Mouse (Mus musculus) intestine, embryonic 16.5 days (tissue): ENCODE data around the gene Ccrl2. TPM values are rescaled to one million over a fixed set of nuclear protein-coding genes. Genes with fewer than 3 reads are reported as not detected.

Experiments used
- ATAC-seq: fragments of 200-750 bp; cut with Nextera tagmentation; 2 replicates; pipeline ENCODE4 v1.8.0; 2017; ENCODE audit warnings: moderate TSS enrichment, moderate library complexity
- H3K27ac ChIP-seq: fragments of 300-500 bp; sonication (generic); 2 replicates; pipeline ENCODE4 v1.5.1; 2014; ENCODE audit warnings: mild to moderate bottlenecking, low read length
- H3K27me3 ChIP-seq: fragments of 300-500 bp; sonication (generic); replicated peaks from 2 replicates; pipeline ENCODE4 v1.6.1; 2014; ENCODE audit warnings: low read length, control low read depth, mixed read lengths; ENCODE audit not compliant: control insufficient read depth, insufficient read depth
- H3K36me3 ChIP-seq: fragments of 300-500 bp; sonication (generic); 2 replicates; pipeline ENCODE4 v1.6.1; 2014; ENCODE audit warnings: low read length, control low read depth; ENCODE audit not compliant: control insufficient read depth, insufficient read depth
- H3K4me1 ChIP-seq: fragments of 300-500 bp; sonication (generic); 2 replicates; pipeline ENCODE4 v1.6.1; 2014; ENCODE audit warnings: low read length, control low read depth, mixed read lengths; ENCODE audit not compliant: control insufficient read depth, insufficient read depth
- H3K4me2 ChIP-seq: fragments of 300-500 bp; sonication (generic); 2 replicates; pipeline ENCODE4 v1.6.1; 2014; ENCODE audit warnings: low read depth, low read length, control low read depth
- H3K4me3 ChIP-seq: fragments of 300-500 bp; sonication (generic); 2 replicates; pipeline ENCODE4 v1.5.1; 2014; ENCODE audit warnings: mild to moderate bottlenecking, low read length
- H3K9ac ChIP-seq: fragments of 300-500 bp; sonication (generic); 2 replicates; pipeline ENCODE4 v1.6.1; 2014; ENCODE audit warnings: low read depth, low read length
- H3K9me3 ChIP-seq: fragments of 300-500 bp; sonication (generic); 2 replicates; pipeline ENCODE4 v1.6.1; 2016; ENCODE audit warnings: low read length, control low read depth; ENCODE audit not compliant: control insufficient read depth
- WGBS: fragments of 180-500 bp; shearing (Covaris S2); extraction: QIAGEN DNeasy Blood & Tissue Kit; methylation state at CpG from one replicate; pipeline ENCODE4 v1.1.7; 2014; 5-methylcytosine and 5-hydroxymethylcytosine counted together
- polyA plus RNA-seq: library from polyadenylated mRNA; unstranded; fragments of >200 nt; fragmentation: Nextera tagmentation; extraction: Ambion mirVana; gene quantifications from 2 replicates; pipeline ENCODE4 v1.2.1, GENCODE M21; 2015

The Ccrl2 gene
- polyA plus RNA-seq, 1 experiment from 2014 or later, result 2.5 TPM

DNA sequence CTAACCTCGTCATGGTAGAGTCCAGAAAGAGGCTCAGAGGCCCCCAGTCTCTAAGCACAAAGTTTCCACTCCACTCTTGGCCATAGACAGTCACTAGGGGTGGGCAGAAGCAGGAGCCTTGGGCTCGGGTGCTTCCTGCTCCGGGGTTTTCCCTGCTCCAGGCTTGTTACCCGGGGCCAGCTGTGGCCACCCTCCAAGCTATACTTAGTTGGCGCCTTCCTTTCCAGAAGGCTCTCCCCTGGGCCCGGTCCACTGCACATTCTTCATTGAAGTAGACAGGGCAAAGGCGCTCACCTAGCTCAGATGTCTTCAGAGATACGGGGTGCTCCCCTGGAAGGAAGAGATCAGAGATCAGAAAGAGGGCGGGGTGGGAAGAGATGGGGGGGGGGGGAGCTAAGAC lies 45.8 kb downstream of the Ccrl2 start:
- Histone ChIP-seq H3K27ac (no peak overlapping the region), H3K9ac (no peak overlapping the region), H3K4me2 (no peak overlapping the region), H3K4me1 (no peaks in the 10 kb centered on the region), H3K36me3 (no peaks in the 10 kb centered on the region), H3K27me3 (no peaks in the 10 kb centered on the region), H3K4me3 (no peak overlapping the region), H3K9me3 (no peaks in the 10 kb centered on the region)
- no peak for ATAC-seq
- WGBS, result 80% methylated on average over 9 of the region's 9 CpGs

- H3K9me3 ChIP-seq, result no peaks in the 10 kb centered on the region
- no peak overlapping the region for H3K4me3 ChIP-seq
- no peaks in the 10 kb centered on the region for H3K36me3 ChIP-seq
- no peak overlapping the region for H3K9ac ChIP-seq
- no peak for ATAC-seq
- no peaks in the 10 kb centered on the region for H3K27me3 ChIP-seq
- H3K4me1 ChIP-seq, result no peaks in the 10 kb centered on the region
- WGBS, result 66% methylated on average over 3 of the region's 3 CpGs
- H3K27ac ChIP-seq, result no peak overlapping the region
- H3K4me2 ChIP-seq, result no peak overlapping the region
Measured at GRCm38 (mm10) chr9:111009763-111010162, 47.6 kb downstream of the Ccrl2 start.

DNA sequence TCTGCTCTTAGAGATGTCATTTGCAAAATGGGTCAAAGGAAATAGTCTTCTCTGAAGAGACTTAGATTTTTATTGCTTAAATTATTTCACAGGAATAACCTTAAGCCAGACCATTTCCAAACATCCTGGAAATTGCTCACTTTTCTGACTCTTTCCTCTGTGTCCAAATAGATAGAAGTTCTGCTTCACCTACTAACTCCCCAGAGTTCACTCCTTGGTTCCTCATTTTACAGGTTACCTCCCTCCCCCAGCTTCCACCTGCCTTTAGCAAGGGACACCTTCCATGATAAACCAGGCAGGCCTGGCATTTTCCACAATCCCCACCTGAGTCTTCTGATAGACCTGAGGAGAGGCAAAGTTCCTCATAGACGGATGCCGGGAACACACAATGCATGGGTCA lies 50.8 kb downstream of the Ccrl2 start:
- 91% methylated on average over 2 of the region's 2 CpGs for WGBS
- Histone ChIP-seq H3K4me2 (no peak overlapping the region), H3K27ac (no peak overlapping the region), H3K9me3 (no peaks in the 10 kb centered on the region), H3K9ac (no peak overlapping the region), H3K27me3 (no peaks in the 10 kb centered on the region), H3K4me1 (no peaks in the 10 kb centered on the region), H3K4me3 (no peak overlapping the region), H3K36me3 (no peaks in the 10 kb centered on the region)
- ATAC-seq, result no peak

Other genes starting within 250 kb of the Ccrl2 start
- not detected in 2 replicates for gene Prss44, start 243.5 kb downstream of the Ccrl2 start, polyA plus RNA-seq
- not detected in 2 replicates for gene Prss43, start 230.8 kb downstream of the Ccrl2 start, polyA plus RNA-seq
- not detected in 2 replicates for gene Prss45, start 222.9 kb downstream of the Ccrl2 start, polyA plus RNA-seq
- gene Prss46, start 213.0 kb downstream of the Ccrl2 start, polyA plus RNA-seq, result not detected in 2 replicates
- gene Prss50, start 199.6 kb downstream of the Ccrl2 start, polyA plus RNA-seq, result 0.37 and 0.61 TPM in 2 replicates
- gene Als2cl, start 177.6 kb downstream of the Ccrl2 start, polyA plus RNA-seq, result 9.2 and 10.8 TPM in 2 replicates
- 3.2 and 4.3 TPM in 2 replicates for gene Tmie, start 177.4 kb downstream of the Ccrl2 start, polyA plus RNA-seq
- gene Fam240a, start 140.7 kb downstream of the Ccrl2 start, polyA plus RNA-seq, result not detected in 2 replicates
- not detected in 2 replicates for gene Tdgf1, start 111.4 kb downstream of the Ccrl2 start, polyA plus RNA-seq
- gene Lrrc2, start 106.0 kb downstream of the Ccrl2 start, polyA plus RNA-seq, result 0.06 and 0.16 TPM in 2 replicates
- gene Rtp3, start 66.9 kb downstream of the Ccrl2 start, polyA plus RNA-seq, result 0.18 and 0.55 TPM in 2 replicates
- gene Ltf, start 38.2 kb downstream of the Ccrl2 start, polyA plus RNA-seq, result 3.2 and 3.4 TPM in 2 replicates
- gene Lrrfip2, start 60.1 kb upstream of the Ccrl2 start, polyA plus RNA-seq, result 38.4 and 39.4 TPM in 2 replicates
- gene Mlh1, start 214.3 kb upstream of the Ccrl2 start, polyA plus RNA-seq, result 41.7 and 43.3 TPM in 2 replicates
- 16.2 and 17.6 TPM in 2 replicates for gene Epm2aip1, start 214.4 kb upstream of the Ccrl2 start, polyA plus RNA-seq